Comparison of ENCODE assay signal across 25 mouse cellular contexts in the genomic region with DNA sequence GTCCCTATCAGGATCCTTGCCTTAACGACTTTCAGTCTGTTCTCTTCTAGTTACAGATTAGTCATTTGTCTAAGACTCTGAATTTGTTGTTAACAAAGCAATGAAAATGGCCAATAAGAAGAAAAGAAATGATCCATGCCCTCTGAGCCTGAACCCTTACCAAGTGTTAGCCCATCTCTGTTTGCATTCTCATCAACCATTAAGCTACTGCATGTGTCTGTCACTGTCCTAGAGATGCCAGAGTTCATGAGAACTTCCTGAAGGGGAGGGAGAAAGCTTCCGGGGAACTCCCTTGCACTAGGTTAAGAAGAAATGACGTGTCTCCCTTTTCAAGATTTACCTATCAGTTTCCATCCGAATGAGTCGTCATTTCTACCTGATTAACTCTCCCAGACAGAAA.
A peak's percentile ranks its signal among the peaks of the same experiment; 100 is the strongest.
DNase-seq lines count a peak whose midpoint lies in the region; ATAC-seq and TF ChIP-seq lines count a peak whose summit lies in the region.
"Had no signal": no experiment of that assay in that cellular context is flagged by ENCODE, and none has a peak within 500 bp of the region (broad histone marks: within the 10 kb centered on the region; RNA-seq: fewer than 3 reads in every experiment).

No protein-coding gene starts in this region.

- H3K79me2 ChIP-seq in liver, adult 2 months (ENCODE audit: control insufficient read depth, insufficient read depth, low read length): no peaks in the 10 kb centered on the region

- ATAC-seq in hindbrain, embryonic 13.5 days (ENCODE audit: low FRiP score): no peak
- no peak for ATAC-seq in liver, embryonic 12.5 days
- ATAC-seq: activated CD4-positive, CD25-positive, alpha-beta regulatory T cell, adult 4 months; intestine, postnatal 0 days; lung, postnatal 0 days; midbrain, embryonic 13.5 days had no signal

- H3K27ac ChIP-seq in hindbrain, embryonic 10.5 days: 0 out of 2 replicates have a peak overlapping the region, but pooled peaks have one; percentile 53
- no peak overlapping the region for H3K27ac ChIP-seq in hindbrain, embryonic 13.5 days
- no peak overlapping the region for H3K27ac ChIP-seq in liver, adult 2 months (replicated peaks; ENCODE audit: insufficient read depth, low read depth, low read length)
- H3K27ac ChIP-seq in liver, embryonic 12.5 days: no peak overlapping the region
- H3K27ac ChIP-seq: hindbrain, embryonic 14.5 days had no signal

- DNase-seq in hindbrain, embryonic 10.5 days (ENCODE audit: low spot score): no peak
- DNase-seq in liver, adult 2 months (ENCODE audit: extremely low read depth, low read depth, low spot score): peak; percentile 88
- DNase-seq in retina, postnatal 1 day: peak; percentile 6
- no peak for DNase-seq in retina, embryonic 14.5 days (ENCODE audit: low spot score)
- no peak for DNase-seq in thymus, postnatal 10 days (ENCODE audit: low spot score in 2 of 2)
- DNase-seq: adrenal gland, adult 2 months; adrenal gland, postnatal 36 days; cerebellum, adult 18-20 months; gastrocnemius, postnatal 14 days; layer of hippocampus, adult 9-11 months; lung, adult 18-20 months; lung, postnatal 4 days; thymus, adult 2 months; thymus, postnatal 4 days had no signal

- H3K4me3 ChIP-seq in hindbrain, embryonic 10.5 days: no peak overlapping the region
- H3K4me3 ChIP-seq in hindbrain, embryonic 13.5 days: no peak overlapping the region
- H3K4me3 ChIP-seq in liver, adult 2 months (ENCODE audit: insufficient read depth, low read depth, low read length): no peak overlapping the region
- H3K4me3 ChIP-seq in liver, embryonic 12.5 days: no peak overlapping the region
- H3K4me3 ChIP-seq: erythroblast, embryonic 14.5 days; megakaryocyte, embryonic 14.5 days; midbrain, embryonic 13.5 days had no signal

- H3K27me3 ChIP-seq in hindbrain, embryonic 10.5 days (ENCODE audit: insufficient read depth, poor library complexity, severe bottlenecking): no peaks in the 10 kb centered on the region
- H3K27me3 ChIP-seq in hindbrain, embryonic 13.5 days: no peaks in the 10 kb centered on the region
- H3K27me3 ChIP-seq in liver, adult 2 months (ENCODE audit: control insufficient read depth, insufficient read depth, low read length): no peaks in the 10 kb centered on the region
- no peaks in the 10 kb centered on the region for H3K27me3 ChIP-seq in liver, embryonic 12.5 days (replicated peaks)
- H3K27me3 ChIP-seq: megakaryocyte, embryonic 14.5 days; midbrain, embryonic 13.5 days had no signal

- H3K4me1 ChIP-seq in hindbrain, embryonic 10.5 days (replicated peaks): peaks cover 11% of the 10 kb centered on the region
- peaks cover 15% of the 10 kb centered on the region for H3K4me1 ChIP-seq in hindbrain, embryonic 13.5 days (replicated peaks)
- peaks cover 3% of the 10 kb centered on the region; the same call in 1 of the 2 replicates for H3K4me1 ChIP-seq in liver, adult 2 months (ENCODE audit: control insufficient read depth, insufficient read depth, low read length)
- no peaks in the 10 kb centered on the region for H3K4me1 ChIP-seq in liver, embryonic 12.5 days
- H3K4me1 ChIP-seq: megakaryocyte, embryonic 14.5 days had no signal

- no peak overlapping the region for H3K9ac ChIP-seq in hindbrain, embryonic 13.5 days
- H3K9ac ChIP-seq in liver, adult 2 months (ENCODE audit: low read depth, low read length): no peak overlapping the region
- no peak overlapping the region for H3K9ac ChIP-seq in liver, embryonic 12.5 days
- H3K9ac ChIP-seq: forebrain, postnatal 0 days; hindbrain, embryonic 14.5 days; midbrain, embryonic 13.5 days had no signal

- WGBS in hindbrain, embryonic 10.5 days: 46% methylated on average over 5 of the region's 5 CpGs
- 44% methylated on average over 5 of the region's 5 CpGs for WGBS in hindbrain, embryonic 13.5 days
- 16% methylated on average over 5 of the region's 5 CpGs for WGBS in liver, adult 2 months
- 31% methylated on average over 5 of the region's 5 CpGs for WGBS in liver, embryonic 12.5 days (ENCODE audit: insufficient replicate concordance)

- TF ChIP-seq POLR2A in liver, adult 2 months (IDR thresholded peaks at IDR 0.05; ENCODE audit: extremely low read depth, insufficient read depth, low read length): no peak

- no peaks in the 10 kb centered on the region for H3K36me3 ChIP-seq in hindbrain, embryonic 10.5 days
- no peaks in the 10 kb centered on the region for H3K36me3 ChIP-seq in hindbrain, embryonic 13.5 days
- H3K36me3 ChIP-seq in liver, adult 2 months (ENCODE audit: control insufficient read depth, insufficient read depth, low read length): no peaks in the 10 kb centered on the region
- no peaks in the 10 kb centered on the region for H3K36me3 ChIP-seq in liver, embryonic 12.5 days
- H3K36me3 ChIP-seq: midbrain, embryonic 13.5 days had no signal

- no peak for TF ChIP-seq CTCF in liver, adult 2 months (IDR thresholded peaks at IDR 0.05; ENCODE audit: low read depth, low read length)

- H3K4me2 ChIP-seq in hindbrain, embryonic 13.5 days: no peak overlapping the region
- no peak overlapping the region for H3K4me2 ChIP-seq in liver, embryonic 12.5 days
- H3K4me2 ChIP-seq: heart, embryonic 11.5 days; hindbrain, embryonic 14.5 days; midbrain, embryonic 13.5 days had no signal

- no peaks in the 10 kb centered on the region for H3K9me3 ChIP-seq in hindbrain, embryonic 10.5 days
- no peaks in the 10 kb centered on the region for H3K9me3 ChIP-seq in hindbrain, embryonic 13.5 days
- H3K9me3 ChIP-seq in liver, embryonic 12.5 days (replicated peaks): no peaks in the 10 kb centered on the region
- H3K9me3 ChIP-seq: megakaryocyte, embryonic 14.5 days; midbrain, embryonic 13.5 days had no signal

Comparison
In these comparisons a context has a peak if more than half of its experiments do, and no peak if none do; other contexts are left out.
1. DNase-seq: peak in liver, adult 2 months (single experiment) and retina, postnatal 1 day (single experiment); none in hindbrain, embryonic 10.5 days (single experiment), retina, embryonic 14.5 days (single experiment) and thymus, postnatal 10 days (0 of 2).